Mouse (Mus musculus) CH12.LX (cell line): ENCODE measurements around the gene Gm21992. TPM values are rescaled to one million over a fixed set of nuclear protein-coding genes. Genes with fewer than 3 reads are reported as not detected.

Experiments used
- DNase-seq: peaks from one replicate; pipeline ENCODE4 v3.0.0-alpha.2; 2013; ENCODE audit errors: extremely low read depth
- H3K27ac ChIP-seq: 2 replicates; pipeline ENCODE4 v1.5.1; 2012; ENCODE audit warnings: low read depth, mild to moderate bottlenecking, control low read depth, moderate library complexity; ENCODE audit not compliant: insufficient read depth
- H3K27me3 ChIP-seq: replicated peaks from 2 replicates; pipeline ENCODE3; 2012; ENCODE audit warnings: inconsistent platforms
- H3K36me3 ChIP-seq, 2 experiments: replicated peaks in 1 of 2; 2 replicates each; pipeline versions ENCODE3 to v1.6.1; 2012; ENCODE audit warnings: inconsistent platforms in 1 of 2, low read length in 1 of 2, mild to moderate bottlenecking in 1 of 2, mixed read lengths in 1 of 2, moderate library complexity in 1 of 2; ENCODE audit not compliant: control insufficient read depth in 1 of 2, insufficient read depth in 1 of 2
- H3K4me1 ChIP-seq, 2 experiments: 2 replicates each; pipeline ENCODE4 v1.6.1; 2012; ENCODE audit warnings: inconsistent platforms in 1 of 2, moderate library complexity in 1 of 2; ENCODE audit not compliant: insufficient read depth in 2 of 2, control insufficient read depth in 1 of 2
- H3K4me2 ChIP-seq: 2 replicates; pipeline ENCODE4 v1.6.1; 2012; ENCODE audit warnings: low read depth, mild to moderate bottlenecking, control low read depth; ENCODE audit not compliant: poor library complexity, insufficient read depth, severe bottlenecking
- H3K4me3 ChIP-seq, 3 experiments: fragments of 150-350 bp in 1 of 3; sonication (generic) in 1 of 3; replicated peaks in 1 of 3; 2 replicates each; pipeline versions ENCODE3 to v1.5.1; 2011 to 2012; ENCODE audit warnings: low read depth in 2 of 3, low read length in 2 of 3, mild to moderate bottlenecking in 2 of 3, moderate library complexity in 2 of 3, control low read depth in 1 of 3, improper control_type of control experiment in 1 of 3, inconsistent platforms in 1 of 3, mixed read lengths in 1 of 3; ENCODE audit not compliant: poor library complexity in 1 of 3
- H3K79me2 ChIP-seq: replicated peaks from 2 replicates; pipeline ENCODE4 v1.6.1; 2012; ENCODE audit warnings: mild to moderate bottlenecking, moderate library complexity; ENCODE audit not compliant: control insufficient read depth, poor library complexity, insufficient read depth, severe bottlenecking; ENCODE audit errors: extremely low read depth
- H3K9ac ChIP-seq: 2 replicates; pipeline ENCODE4 v1.6.1; 2012; ENCODE audit warnings: low read depth, mild to moderate bottlenecking, control low read depth, moderate library complexity; ENCODE audit not compliant: insufficient read depth
- H3K9me3 ChIP-seq: replicated peaks from 2 replicates; pipeline ENCODE3; 2012; ENCODE audit warnings: low read length, inconsistent platforms, mixed read lengths
- CHD1 ChIP-seq: IDR thresholded peaks from 2 replicates; pipeline ENCODE4 v1.6.1; 2012; ENCODE audit warnings: low read depth, low read length, improper control_type of control experiment, inconsistent platforms
- CTCF ChIP-seq, 2 experiments: IDR thresholded peaks in 1 of 2; conservative IDR thresholded peaks in 1 of 2; 2 replicates each; pipeline ENCODE4 v1.5.1; 2011 to 2012; ENCODE audit warnings: low read depth in 2 of 2, low read length in 2 of 2, improper control_type of control experiment in 1 of 2, inconsistent platforms in 1 of 2, mild to moderate bottlenecking in 1 of 2, moderate library complexity in 1 of 2
- ELF1 ChIP-seq: IDR thresholded peaks from 2 replicates; pipeline ENCODE4 v1.6.1; 2014; ENCODE audit warnings: low read depth, mild to moderate bottlenecking, inconsistent platforms, low read length, improper control_type of control experiment
- ETS1 ChIP-seq: conservative IDR thresholded peaks from 2 replicates; pipeline ENCODE4 v1.6.1; 2012; ENCODE audit warnings: low read depth, mild to moderate bottlenecking, inconsistent platforms, low read length, improper control_type of control experiment, moderate library complexity
- HCFC1 ChIP-seq: IDR thresholded peaks from 2 replicates; pipeline ENCODE4 v1.6.1; 2012; ENCODE audit warnings: low read depth, mild to moderate bottlenecking, inconsistent platforms, low read length, improper control_type of control experiment
- IRF4 ChIP-seq: IDR thresholded peaks from 2 replicates; pipeline ENCODE4 v1.6.1; 2014; ENCODE audit warnings: low read depth, mild to moderate bottlenecking, inconsistent platforms, low read length, improper control_type of control experiment
- JUND ChIP-seq: conservative IDR thresholded peaks from 2 replicates; pipeline ENCODE4 v1.6.1; 2011; ENCODE audit warnings: low read depth, low read length, improper control_type of control experiment
- MAX ChIP-seq: IDR thresholded peaks from 2 replicates; pipeline ENCODE4 v1.6.1; 2011; ENCODE audit warnings: low read length, improper control_type of control experiment
- MAZ ChIP-seq: IDR thresholded peaks from 2 replicates; pipeline ENCODE4 v1.6.1; 2012; ENCODE audit warnings: low read depth, mild to moderate bottlenecking, inconsistent platforms, low read length, improper control_type of control experiment, moderate library complexity
- MEF2A ChIP-seq: IDR thresholded peaks from 2 replicates; pipeline ENCODE4 v1.6.1; 2014; ENCODE audit warnings: low read depth, mild to moderate bottlenecking, inconsistent platforms, low read length, improper control_type of control experiment, borderline replicate concordance
- MXI1 ChIP-seq: IDR thresholded peaks from 2 replicates; pipeline ENCODE4 v1.6.1; 2011; ENCODE audit warnings: mild to moderate bottlenecking, low read depth, low read length, improper control_type of control experiment
- NELFE ChIP-seq: IDR thresholded peaks from 2 replicates; pipeline ENCODE4 v1.6.1; 2011; ENCODE audit warnings: low read depth, low read length, improper control_type of control experiment
- PAX5 ChIP-seq: IDR thresholded peaks from 2 replicates; pipeline ENCODE4 v1.6.1; 2012; ENCODE audit warnings: low read length, inconsistent platforms, mixed read lengths
- POLR2A ChIP-seq: IDR thresholded peaks from 2 replicates; pipeline ENCODE4 v1.6.1; 2011; ENCODE audit warnings: low read depth, mild to moderate bottlenecking, improper control_type of control experiment, low read length
- POLR2AphosphoS2 ChIP-seq: IDR thresholded peaks from 2 replicates; pipeline ENCODE4 v1.6.1; 2011; ENCODE audit warnings: low read depth, low read length, improper control_type of control experiment
- SMC3 ChIP-seq: IDR thresholded peaks from 2 replicates; pipeline ENCODE4 v1.6.1; 2011; ENCODE audit warnings: low read depth, low read length, improper control_type of control experiment
- TBP ChIP-seq: conservative IDR thresholded peaks from 2 replicates; pipeline ENCODE4 v1.6.1; 2011; ENCODE audit warnings: low read depth, low read length, improper control_type of control experiment
- TCF12 ChIP-seq: IDR thresholded peaks from 2 replicates; pipeline ENCODE4 v1.6.1; 2014; ENCODE audit warnings: low read depth, mild to moderate bottlenecking, inconsistent platforms, low read length, improper control_type of control experiment
- UBTF ChIP-seq: IDR thresholded peaks from 2 replicates; pipeline ENCODE4 v1.6.1; 2012; ENCODE audit warnings: low read depth, mild to moderate bottlenecking, inconsistent platforms, low read length, improper control_type of control experiment, moderate library complexity
- dilution Hi-C: fragments of 300-500 bp; cut with MboI; formaldehyde crosslinking; loops from 2 replicates; pipeline ENCODE4 v1.14.3; 2020; ENCODE audit warnings: low sequenced_read_pairs; ENCODE audit not compliant: extremely low pct_unique_long_range_greater_than_20kb, extremely low pct_ligation_motif_present
- in situ Hi-C: fragments of 300-500 bp; cut with MboI; formaldehyde crosslinking; loops from 3 replicates; pipeline ENCODE4 v1.14.3; 2019; ENCODE audit warnings: low sequenced_read_pairs, low pct_ligation_motif_present, low pct_unique_long_range_greater_than_20kb, mixed read lengths
- polyA plus RNA-seq: library from polyadenylated mRNA; unstranded; fragments of >175 nt; gene quantifications from 2 replicates; pipeline ENCODE4 v1.2.1, GENCODE M21; 2012; ENCODE audit warnings: low read depth; ENCODE audit not compliant: insufficient read length
- total RNA-seq, 2 experiments: library from RNA; depleted of rRNA; stranded (reverse); fragments of 300-350 nt in 1 of 2; fragments of >200 nt in 1 of 2; gene quantifications; 2 replicates each; pipeline ENCODE4 v1.2.3; 2012 to 2014

Gm21992 gene
- total and polyA plus RNA-seq, 3 experiments, result 3.9 to 44.3 (median 17.0) TPM

DNA sequence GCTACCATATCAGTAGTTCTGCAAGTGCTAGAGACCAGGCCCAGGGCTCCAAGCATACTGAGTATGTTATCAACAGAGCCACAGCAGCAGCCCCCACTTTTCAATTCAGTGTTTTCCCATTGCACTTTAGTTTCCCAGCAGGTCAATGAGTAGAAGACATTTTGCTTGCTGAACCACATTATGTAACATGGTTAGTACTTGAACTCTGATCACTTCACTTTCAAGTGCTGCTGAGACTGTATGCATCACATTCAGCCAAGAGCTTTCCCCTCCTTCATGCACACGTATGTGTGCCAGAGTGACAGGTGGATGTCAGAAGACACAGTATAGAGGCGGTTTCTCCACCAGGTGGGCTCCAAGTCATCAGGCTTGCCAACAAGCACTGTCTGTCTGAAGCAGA lies 28.5 kb downstream of the Gm21992 start:
- H3K27me3 ChIP-seq, result no peaks in the 10 kb centered on the region
- H3K4me1 ChIP-seq, result peaks cover 7 to 23% of the 10 kb centered on the region in 2 experiments
- DNase-seq, result no peak
- peaks cover 61 to 96% of the 10 kb centered on the region in 2 experiments for H3K36me3 ChIP-seq
- dilution Hi-C loops, result no loop called here
- H3K4me3 ChIP-seq, result no peak overlapping the region
- H3K9ac ChIP-seq, result no peak overlapping the region
- H3K9me3 ChIP-seq, result no peaks in the 10 kb centered on the region
- TF ChIP-seq PAX5 (no peak), IRF4 (no peak), SMC3 (no peak)
- TF ChIP-seq, all 38 proteins: peak for 0
- in situ Hi-C loops, result no loop called here
- H3K27ac ChIP-seq, result no peak overlapping the region
- H3K4me2 ChIP-seq, result no peak overlapping the region
- peaks cover 88% of the 10 kb centered on the region for H3K79me2 ChIP-seq

DNA sequence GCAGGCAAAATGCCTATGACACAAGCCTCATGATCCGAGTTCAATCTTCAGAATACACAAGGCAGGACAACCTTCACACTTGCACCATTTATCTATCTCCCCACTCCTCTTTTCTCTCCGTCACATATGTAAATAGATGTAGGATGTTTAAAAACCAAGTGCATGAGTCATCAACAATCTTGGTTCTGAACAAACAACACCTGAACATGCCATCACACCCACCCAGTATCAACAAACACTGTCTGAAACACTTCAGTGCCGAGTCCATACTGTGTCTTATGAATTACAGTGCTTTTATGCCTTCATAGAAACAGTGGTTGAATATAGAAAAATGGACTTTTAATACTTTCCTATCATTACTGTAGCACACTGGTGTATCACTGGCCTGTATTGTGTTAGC lies 38.6 kb downstream of the Gm21992 start:
- Histone ChIP-seq H3K4me2 (no peak overlapping the region), H3K9me3 (no peaks in the 10 kb centered on the region), H3K27me3 (no peaks in the 10 kb centered on the region), H3K79me2 (peaks cover 80% of the 10 kb centered on the region), H3K4me3 (no peak overlapping the region), H3K27ac (no peak overlapping the region), H3K9ac (no peak overlapping the region), H3K4me1 (peaks cover 0 to 53% of the 10 kb centered on the region in 2 experiments; a peak in 2 of 4 replicates), H3K36me3 (peaks cover 62 to 96% of the 10 kb centered on the region in 2 experiments)
- in situ Hi-C loops (no loop called here), dilution Hi-C loops (no loop called here)
- no peak for DNase-seq
- TF ChIP-seq POLR2A, result no peak
- TF ChIP-seq SMC3, result no peak
- TF ChIP-seq NELFE, result no peak
- TF ChIP-seq IRF4, result no peak
- no peak for TF ChIP-seq MXI1
- TF ChIP-seq MAZ, result no peak
- TF ChIP-seq MEF2A, result no peak
- TF ChIP-seq HCFC1, result no peak
- no peak for TF ChIP-seq MAX
- no peak for TF ChIP-seq TCF12
- TF ChIP-seq ELF1, result no peak
- no peak for TF ChIP-seq UBTF
- no peak for TF ChIP-seq TBP
- TF ChIP-seq JUND, result no peak
- no peak for TF ChIP-seq POLR2AphosphoS2
- no peak for TF ChIP-seq CTCF (conservative IDR thresholded peaks at IDR 0.05 in 1 of 2, IDR thresholded peaks at IDR 0.05 in 1 of 2; ENCODE audit: low read depth in 2 of 2, low read length in 2 of 2)
- no peak for TF ChIP-seq CHD1
- TF ChIP-seq ETS1, result no peak
